Mouse (Mus musculus): ENCODE data around the gene Dusp15. TPM values are rescaled to one million over a fixed set of nuclear protein-coding genes. Genes with fewer than 3 reads are reported as not detected.

Dusp15 gene
- polyA plus RNA-seq, 1 experiment = not detected

- Histone ChIP-seq H3K4me3 (ENCODE audit: insufficient read depth, low read depth, low read length) (no peak overlapping the region), H3K27ac (ENCODE audit: insufficient read depth, low read depth, low read length) (no peak overlapping the region), H3K4me1 (ENCODE audit: control insufficient read depth, insufficient read depth, low read length) (peaks cover 9% of the 10 kb centered on the region)
- WGBS = 70% methylated on average over 6 of the region's 6 CpGs
- TF ChIP-seq POLR2A (IDR thresholded peaks at IDR 0.05; ENCODE audit: insufficient read depth, low read depth, low read length) = no peak
- no peak for TF ChIP-seq CTCF (IDR thresholded peaks at IDR 0.05; ENCODE audit: insufficient read depth, low read depth, low read length)
Observed at GRCm38 (mm10) chr2:152941106-152941505, 10.4 kb downstream of the Dusp15 start.

- Histone ChIP-seq H3K4me3 (ENCODE audit: insufficient read depth, low read depth, low read length) (no peak overlapping the region), H3K27ac (ENCODE audit: insufficient read depth, low read depth, low read length) (no peak overlapping the region), H3K4me1 (ENCODE audit: control insufficient read depth, insufficient read depth, low read length) (peaks cover 9% of the 10 kb centered on the region)
- WGBS = 20% methylated on average over 4 of the region's 4 CpGs
- peak; percentile 15; the same call in 1 of the 2 replicates for TF ChIP-seq CTCF (IDR thresholded peaks at IDR 0.05; ENCODE audit: insufficient read depth, low read depth, low read length)
- no peak for TF ChIP-seq POLR2A (IDR thresholded peaks at IDR 0.05; ENCODE audit: insufficient read depth, low read depth, low read length)
Observed at GRCm38 (mm10) chr2:152939846-152940245, 11.7 kb downstream of the Dusp15 start.

- no peak overlapping the region for H3K4me3 ChIP-seq (ENCODE audit: insufficient read depth, low read depth, low read length)
- H3K4me1 ChIP-seq (ENCODE audit: control insufficient read depth, insufficient read depth, low read length) = peaks cover 7% of the 10 kb centered on the region; the same call in 1 of the 2 replicates
- 49% methylated on average over 5 of the region's 5 CpGs for whole genome bisulfite sequencing
- peak; percentile 14; the same call in 1 of the 2 replicates for TF ChIP-seq CTCF (IDR thresholded peaks at IDR 0.05; ENCODE audit: insufficient read depth, low read depth, low read length)
- no peak for TF ChIP-seq POLR2A (IDR thresholded peaks at IDR 0.05; ENCODE audit: insufficient read depth, low read depth, low read length)
- H3K27ac ChIP-seq (ENCODE audit: insufficient read depth, low read depth, low read length) = no peak overlapping the region
Observed at GRCm38 (mm10) chr2:152933614-152934013, 17.9 kb downstream of the Dusp15 start.

GRCm38 (mm10) chr2:152933048-152933447 is 18.4 kb downstream of the Dusp15 start, which contains the start of gene Foxs1:
Gene Foxs1, minus strand, starts transcription at chr2:152933208.
- WGBS = 26% methylated on average over 9 of the region's 9 CpGs
- TF ChIP-seq CTCF (IDR thresholded peaks at IDR 0.05; ENCODE audit: insufficient read depth, low read depth, low read length) (no peak), POLR2A (IDR thresholded peaks at IDR 0.05; ENCODE audit: insufficient read depth, low read depth, low read length) (no peak)
- no peak within 1 kb of the TSS for H3K4me3 ChIP-seq (ENCODE audit: insufficient read depth, low read depth, low read length)
- H3K27ac ChIP-seq (ENCODE audit: insufficient read depth, low read depth, low read length) = no peak within 1 kb of the TSS
- H3K4me1 ChIP-seq (ENCODE audit: control insufficient read depth, insufficient read depth, low read length) = peaks cover 11% of the 10 kb centered on the region; the same call in 1 of the 2 replicates

GRCm38 (mm10) chr2:152931456-152932160 is 19.9 kb downstream of the Dusp15 start:
- Histone ChIP-seq H3K4me1 (ENCODE audit: control insufficient read depth, insufficient read depth, low read length) (peaks cover 19% of the 10 kb centered on the region), H3K27ac (ENCODE audit: insufficient read depth, low read depth, low read length) (no peak overlapping the region), H3K4me3 (ENCODE audit: insufficient read depth, low read depth, low read length) (no peak overlapping the region)
- TF ChIP-seq POLR2A (IDR thresholded peaks at IDR 0.05; ENCODE audit: insufficient read depth, low read depth, low read length) = no peak
- TF ChIP-seq CTCF (IDR thresholded peaks at IDR 0.05; ENCODE audit: insufficient read depth, low read depth, low read length) = no peak
- WGBS = 70% methylated on average over 12 of the region's 12 CpGs

GRCm38 (mm10) chr2:152930276-152930675 is 21.2 kb downstream of the Dusp15 start:
- H3K4me3 ChIP-seq (ENCODE audit: insufficient read depth, low read depth, low read length) = no peak overlapping the region
- H3K4me1 ChIP-seq (ENCODE audit: control insufficient read depth, insufficient read depth, low read length) = peaks cover 19% of the 10 kb centered on the region
- 57% methylated on average over 2 of the region's 2 CpGs for WGBS
- TF ChIP-seq CTCF (IDR thresholded peaks at IDR 0.05; ENCODE audit: insufficient read depth, low read depth, low read length) (no peak), POLR2A (IDR thresholded peaks at IDR 0.05; ENCODE audit: insufficient read depth, low read depth, low read length) (no peak)
- no peak overlapping the region for H3K27ac ChIP-seq (ENCODE audit: insufficient read depth, low read depth, low read length)

- Histone ChIP-seq H3K27ac (ENCODE audit: insufficient read depth, low read depth, low read length) (no peak overlapping the region), H3K4me1 (ENCODE audit: control insufficient read depth, insufficient read depth, low read length) (peaks cover 22% of the 10 kb centered on the region), H3K4me3 (ENCODE audit: insufficient read depth, low read depth, low read length) (no peak overlapping the region)
- TF ChIP-seq CTCF (IDR thresholded peaks at IDR 0.05; ENCODE audit: insufficient read depth, low read depth, low read length) (no peak), POLR2A (IDR thresholded peaks at IDR 0.05; ENCODE audit: insufficient read depth, low read depth, low read length) (no peak)
- 85% methylated on average over 3 of the region's 3 CpGs for WGBS
Observed at GRCm38 (mm10) chr2:152928988-152929370, 22.5 kb downstream of the Dusp15 start.

- Histone ChIP-seq H3K27ac (ENCODE audit: insufficient read depth, low read depth, low read length) (no peak overlapping the region), H3K4me3 (ENCODE audit: insufficient read depth, low read depth, low read length) (no peak overlapping the region), H3K4me1 (ENCODE audit: control insufficient read depth, insufficient read depth, low read length) (peaks cover 22% of the 10 kb centered on the region)
- WGBS = 70% methylated on average over 14 of the region's 14 CpGs
- TF ChIP-seq POLR2A (IDR thresholded peaks at IDR 0.05; ENCODE audit: insufficient read depth, low read depth, low read length) (no peak), CTCF (IDR thresholded peaks at IDR 0.05; ENCODE audit: insufficient read depth, low read depth, low read length) (no peak)
Observed at GRCm38 (mm10) chr2:152928219-152928987, 23.1 kb downstream of the Dusp15 start.

GRCm38 (mm10) chr2:152927371-152927770 is 24.1 kb downstream of the Dusp15 start:
- peaks cover 15% of the 10 kb centered on the region for H3K4me1 ChIP-seq (ENCODE audit: control insufficient read depth, insufficient read depth, low read length)
- WGBS = 58% methylated on average over 5 of the region's 5 CpGs
- TF ChIP-seq CTCF (IDR thresholded peaks at IDR 0.05; ENCODE audit: insufficient read depth, low read depth, low read length) (no peak), POLR2A (IDR thresholded peaks at IDR 0.05; ENCODE audit: insufficient read depth, low read depth, low read length) (no peak)
- H3K27ac ChIP-seq (ENCODE audit: insufficient read depth, low read depth, low read length) = no peak overlapping the region
- H3K4me3 ChIP-seq (ENCODE audit: insufficient read depth, low read depth, low read length) = no peak overlapping the region
